Mouse (Mus musculus) liver, adult 2 months (tissue): ENCODE data around the gene Hpse2. TPM values are rescaled to one million over a fixed set of nuclear protein-coding genes. Genes with fewer than 3 reads are reported as not detected.
A peak's percentile ranks its signal among the peaks of the same experiment; 100 is the strongest.
"Not testable (repeated sequence)": the region's sequence is repeated elsewhere in the genome, so short reads cannot be mapped to it uniquely, and the experiment has no call there.

ENCODE experiments used
- DNase-seq: peaks from one replicate; pipeline ENCODE4 v3.0.0-alpha.2; 2011; ENCODE audit warnings: low read depth, low spot score; ENCODE audit errors: extremely low read depth
- H3K27ac ChIP-seq: fragments of 200-500 bp; replicated peaks from 2 replicates; pipeline ENCODE4 v1.5.1; 2012; ENCODE audit warnings: low read depth, mild to moderate bottlenecking, control low read depth, inconsistent platforms, low read length; ENCODE audit not compliant: insufficient read depth
- H3K27me3 ChIP-seq: fragments of 200-500 bp; 2 replicates; pipeline ENCODE4 v1.6.1; 2012; ENCODE audit warnings: mild to moderate bottlenecking, moderate library complexity, low read length, inconsistent platforms; ENCODE audit not compliant: control insufficient read depth, insufficient read depth
- H3K36me3 ChIP-seq: fragments of 200-500 bp; 2 replicates; pipeline ENCODE4 v1.6.1; 2012; ENCODE audit warnings: low read length, inconsistent platforms; ENCODE audit not compliant: control insufficient read depth, insufficient read depth
- H3K4me1 ChIP-seq: fragments of 200-500 bp; 2 replicates; pipeline ENCODE4 v1.6.1; 2011; ENCODE audit warnings: low read length; ENCODE audit not compliant: control insufficient read depth, insufficient read depth
- H3K4me3 ChIP-seq: fragments of 200-500 bp; 2 replicates; pipeline ENCODE4 v1.5.1; 2011; ENCODE audit warnings: low read depth, mild to moderate bottlenecking, control low read depth, low read length, moderate library complexity; ENCODE audit not compliant: insufficient read depth
- H3K79me2 ChIP-seq: fragments of 200-500 bp; 2 replicates; pipeline ENCODE4 v1.6.1; 2012; ENCODE audit warnings: inconsistent platforms, mild to moderate bottlenecking, low read length, moderate library complexity; ENCODE audit not compliant: control insufficient read depth, insufficient read depth
- H3K9ac ChIP-seq: fragments of 200-500 bp; 2 replicates; pipeline ENCODE4 v1.6.1; 2012; ENCODE audit warnings: low read depth, mild to moderate bottlenecking, control low read depth, inconsistent platforms, low read length
- CTCF ChIP-seq: fragments of 200-500 bp; IDR thresholded peaks from 2 replicates; pipeline ENCODE4 v1.5.1; 2011; ENCODE audit warnings: low read depth, low read length, control low read depth
- POLR2A ChIP-seq: fragments of 200-500 bp; IDR thresholded peaks from 2 replicates; pipeline ENCODE4 v1.6.1; 2011; ENCODE audit warnings: low read length, control low read depth; ENCODE audit not compliant: insufficient read depth; ENCODE audit errors: extremely low read depth
- WGBS: fragments of 180-500 bp; shearing (Covaris S2); methylation state at CpG from one replicate; pipeline ENCODE4 v1.1.7; 2018; 5-methylcytosine and 5-hydroxymethylcytosine counted together
- polyA plus RNA-seq: library from polyadenylated mRNA; depleted of rRNA; stranded (reverse); fragments of >200 nt; gene quantifications from 2 replicates; pipeline ENCODE4 v1.2.3, GENCODE M21; 2012
- total RNA-seq: library from RNA; depleted of rRNA; stranded (reverse); fragments of >200 nt; gene quantifications from 2 replicates; pipeline ENCODE4 v1.2.3, GENCODE M21; 2014

Hpse2 gene
- total and polyA plus RNA-seq, 2 experiments = not detected

DNA sequence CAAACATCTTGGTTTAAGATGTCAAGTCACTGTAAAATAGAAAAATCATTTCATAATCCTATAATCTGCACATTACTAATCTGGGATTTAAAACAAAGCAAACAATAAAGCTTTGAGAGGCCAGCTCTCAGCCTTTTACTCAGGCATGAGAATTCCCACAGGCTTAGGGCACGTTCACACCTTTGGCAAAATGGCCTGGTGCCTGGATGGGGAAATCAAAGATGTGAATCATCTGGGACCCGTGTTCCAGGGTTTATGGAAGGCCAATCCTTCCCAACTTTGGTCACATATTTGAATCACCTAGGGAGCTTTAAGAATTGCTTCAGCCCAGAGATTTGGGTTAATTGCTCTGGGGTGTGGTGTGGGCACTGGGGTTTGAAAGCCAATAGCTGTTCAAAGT, 590.3 kb downstream of the Hpse2 start:
- TF ChIP-seq CTCF = no peak
- no peak for TF ChIP-seq POLR2A
- Histone ChIP-seq H3K4me3 (no peak overlapping the region), H3K27me3 (peaks cover 3% of the 10 kb centered on the region; the same call in 1 of the 2 replicates), H3K79me2 (no peaks in the 10 kb centered on the region), H3K27ac (no peak overlapping the region), H3K4me1 (no peaks in the 10 kb centered on the region), H3K9ac (no peak overlapping the region), H3K36me3 (no peaks in the 10 kb centered on the region)
- WGBS = 69% methylated on average over 2 of the region's 2 CpGs
- no peak for DNase-seq

DNA sequence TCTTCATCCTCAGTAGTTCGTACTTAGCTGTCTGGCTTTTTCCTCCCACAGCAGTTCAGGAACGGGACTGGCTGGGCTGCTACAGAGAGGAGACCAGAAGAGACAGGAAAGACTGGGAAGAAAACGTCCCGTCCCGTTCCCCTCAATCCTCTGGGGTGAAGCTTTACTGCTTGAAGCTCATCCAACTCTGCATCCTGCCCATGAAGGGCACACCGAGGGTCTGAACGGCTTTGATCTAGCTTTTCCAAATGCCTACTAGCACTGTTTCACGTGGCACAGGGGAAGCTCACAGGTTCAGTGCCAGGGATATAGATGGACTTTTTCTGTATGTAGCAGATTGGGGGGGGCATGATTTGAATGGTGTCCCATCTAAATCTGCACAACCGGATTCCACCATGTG, 592.4 kb downstream of the Hpse2 start:
- Histone ChIP-seq H3K27me3 (peaks cover 3% of the 10 kb centered on the region; the same call in 1 of the 2 replicates), H3K36me3 (no peaks in the 10 kb centered on the region), H3K79me2 (no peaks in the 10 kb centered on the region), H3K9ac (no peak overlapping the region), H3K27ac (no peak overlapping the region), H3K4me3 (no peak overlapping the region), H3K4me1 (no peaks in the 10 kb centered on the region)
- DNase-seq = no peak
- 48% methylated on average over 9 of the region's 9 CpGs for WGBS
- TF ChIP-seq POLR2A (no peak), CTCF (no peak)

DNA sequence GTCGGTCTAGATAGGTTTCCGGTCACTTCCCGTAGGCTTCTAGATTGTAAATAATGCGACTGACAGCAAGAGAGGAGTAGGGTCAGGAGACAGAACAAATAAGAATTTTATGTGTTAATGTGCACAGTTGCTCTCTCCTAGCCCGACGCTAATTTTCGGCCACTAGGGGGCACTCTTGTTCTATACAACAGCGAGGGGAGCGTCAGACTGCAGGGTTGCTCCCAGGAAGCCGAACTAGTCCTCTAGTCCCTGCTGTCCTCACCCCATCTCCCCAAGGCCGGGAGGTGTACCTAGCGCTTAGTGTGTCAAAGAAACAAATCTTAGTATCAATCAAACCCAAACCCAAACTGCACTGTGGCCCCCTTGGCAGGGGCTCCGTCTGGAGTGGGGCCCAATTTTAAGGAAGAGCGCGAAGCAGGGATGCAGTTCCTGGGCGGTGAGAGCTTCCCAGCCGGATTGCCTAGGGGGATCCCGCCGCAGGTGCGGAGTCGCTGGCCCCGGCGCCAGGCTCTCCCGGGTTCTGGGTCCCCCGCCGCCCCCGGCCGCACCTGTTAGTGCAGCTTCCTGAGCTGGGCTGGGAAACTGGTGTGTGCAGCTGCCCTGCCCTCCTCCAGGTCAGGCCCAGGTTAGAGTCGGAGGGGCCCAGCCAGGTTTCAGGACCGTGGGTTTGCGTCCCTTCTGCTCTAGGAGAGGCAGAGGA, 593.1 kb downstream of the Hpse2 start:
- TF ChIP-seq CTCF (peak; percentile 87), POLR2A (no peak)

DNA sequence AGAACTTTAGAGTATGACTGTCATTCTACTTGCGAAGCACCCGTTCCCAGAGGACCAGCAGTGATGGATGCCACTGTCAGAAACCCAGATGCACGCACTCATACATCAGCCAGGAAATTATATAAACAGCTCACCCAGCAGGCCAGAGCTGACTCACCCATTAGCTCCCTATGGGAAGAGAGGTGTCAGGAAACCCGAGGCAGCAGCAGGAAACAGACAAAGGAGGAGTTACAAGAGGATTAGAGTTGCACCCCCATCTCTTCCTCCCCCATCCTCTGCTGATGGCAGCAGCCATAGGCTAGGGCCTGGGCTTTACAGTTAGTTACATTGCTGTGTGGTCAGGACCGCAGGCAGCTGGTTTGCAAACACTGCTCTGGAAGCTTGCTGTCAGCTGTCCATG, 599.8 kb downstream of the Hpse2 start:
- DNase-seq = no peak
- Histone ChIP-seq H3K27ac (no peak overlapping the region), H3K4me3 (no peak overlapping the region), H3K4me1 (no peaks in the 10 kb centered on the region), H3K79me2 (no peaks in the 10 kb centered on the region), H3K9ac (no peak overlapping the region), H3K36me3 (no peaks in the 10 kb centered on the region), H3K27me3 (no peaks in the 10 kb centered on the region)
- TF ChIP-seq CTCF = no peak
- no peak for TF ChIP-seq POLR2A
- WGBS = 53% methylated on average over 5 of the region's 5 CpGs

More for the DNA sequence above, 593.1 kb downstream of the Hpse2 start:
- H3K9ac ChIP-seq = peak overlapping the region; percentile 38; the same call in 1 of the 2 replicates
- 5% methylated on average over 31 of the region's 31 CpGs for WGBS
- peak overlapping the region; percentile 27 for H3K4me3 ChIP-seq
- no peaks in the 10 kb centered on the region for H3K36me3 ChIP-seq
- no peaks in the 10 kb centered on the region for H3K79me2 ChIP-seq
- H3K27me3 ChIP-seq = peaks cover 3% of the 10 kb centered on the region; the same call in 1 of the 2 replicates
- peak; percentile 50 for DNase-seq
- no peak overlapping the region for H3K27ac ChIP-seq
- H3K4me1 ChIP-seq = no peaks in the 10 kb centered on the region

DNA sequence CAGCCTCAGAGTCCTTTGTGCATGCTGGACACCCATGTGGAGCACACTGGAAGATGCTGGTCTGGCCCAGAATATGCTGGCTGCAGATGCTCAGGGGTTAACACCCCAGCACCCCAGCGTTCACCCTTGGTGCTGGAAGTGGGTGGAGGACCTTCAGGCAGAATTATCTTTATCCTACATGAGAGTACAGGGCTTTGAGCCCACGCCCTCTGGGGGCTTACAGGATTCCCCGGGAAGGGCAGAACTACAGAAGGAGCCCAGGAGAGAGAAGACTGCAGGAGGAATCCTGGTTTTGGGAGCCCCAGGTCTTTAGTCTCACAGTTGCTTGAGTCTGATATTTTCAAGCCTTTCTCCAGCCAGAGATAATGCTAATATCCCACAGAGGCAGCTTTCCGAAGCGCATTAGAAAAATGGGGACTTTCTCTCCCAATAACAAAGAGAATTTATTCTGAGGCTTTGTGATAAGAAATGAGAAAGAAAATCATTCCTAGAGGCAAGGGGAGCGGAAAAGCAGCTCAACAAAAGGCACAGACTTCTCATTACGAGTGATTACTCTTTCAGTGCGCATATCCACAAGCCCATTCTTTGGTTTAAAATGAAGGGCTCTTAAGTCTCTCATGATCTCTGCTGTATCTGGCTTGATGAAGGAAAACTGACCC, 602.5 kb downstream of the Hpse2 start:
- H3K79me2 ChIP-seq = no peaks in the 10 kb centered on the region
- no peak overlapping the region for H3K4me3 ChIP-seq
- H3K4me1 ChIP-seq = no peaks in the 10 kb centered on the region
- 55% methylated on average over 8 of the region's 8 CpGs for WGBS
- TF ChIP-seq POLR2A (no peak), CTCF (no peak)
- H3K27ac ChIP-seq = no peak overlapping the region
- H3K27me3 ChIP-seq = no peaks in the 10 kb centered on the region
- H3K36me3 ChIP-seq = no peaks in the 10 kb centered on the region
- DNase-seq = no peak
- H3K9ac ChIP-seq = no peak overlapping the region

DNA sequence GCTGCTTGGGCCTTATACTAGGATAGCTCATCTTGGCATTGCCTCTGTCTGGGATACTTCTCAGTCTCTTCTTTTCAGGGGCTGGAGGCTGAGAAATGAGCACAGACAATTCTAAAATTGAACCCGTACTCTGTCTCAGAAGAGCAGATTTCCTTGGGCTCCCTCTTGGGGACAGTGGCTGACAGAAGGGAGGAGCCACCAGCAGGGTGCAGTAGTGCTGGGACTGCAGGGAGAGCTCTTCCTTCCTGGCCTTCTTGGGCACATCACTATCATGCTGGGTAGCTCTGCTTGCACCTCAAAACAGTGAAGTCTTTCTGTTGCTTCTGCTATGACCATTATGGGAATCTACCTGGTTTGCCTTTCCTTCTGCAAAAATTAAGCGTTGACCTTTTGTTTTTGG, 603.0 kb downstream of the Hpse2 start:
- H3K36me3 ChIP-seq = no peaks in the 10 kb centered on the region
- no peaks in the 10 kb centered on the region for H3K27me3 ChIP-seq
- H3K4me3 ChIP-seq = no peak overlapping the region
- H3K9ac ChIP-seq = no peak overlapping the region
- WGBS = 35% methylated on average over 2 of the region's 2 CpGs
- TF ChIP-seq POLR2A = no peak
- TF ChIP-seq CTCF = peak; percentile 41; the same call in 1 of the 2 replicates
- no peak overlapping the region for H3K27ac ChIP-seq
- DNase-seq = no peak
- H3K4me1 ChIP-seq = no peaks in the 10 kb centered on the region
- no peaks in the 10 kb centered on the region for H3K79me2 ChIP-seq

DNA sequence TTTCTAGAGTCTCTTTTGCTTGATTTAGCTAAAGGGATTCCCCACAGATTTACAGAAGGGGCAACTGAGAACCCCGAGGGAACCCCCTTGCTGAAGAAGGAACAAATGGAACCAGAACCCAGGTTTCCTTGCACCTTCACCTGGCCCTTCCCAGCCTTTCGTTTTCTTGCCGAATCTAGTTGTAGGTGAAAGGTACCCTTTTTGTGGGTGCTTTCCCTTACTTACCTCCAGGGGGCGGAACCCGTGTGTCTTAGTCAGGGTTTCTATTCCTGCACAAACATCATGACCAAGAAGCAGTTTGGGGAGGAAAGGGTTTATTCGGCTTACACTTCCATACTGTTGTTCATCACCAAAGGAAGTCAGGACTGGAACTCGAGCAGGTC, 608.0 kb downstream of the Hpse2 start:
- peak overlapping the region; percentile 67 for H3K4me3 ChIP-seq
- DNase-seq, H3K27me3 ChIP-seq, H3K27ac ChIP-seq, H3K79me2 ChIP-seq, H3K4me1 ChIP-seq, H3K36me3 ChIP-seq: not testable (repeated sequence)
- peak overlapping the region; percentile 75 for H3K9ac ChIP-seq
- 55% methylated on average over 7 of the region's 7 CpGs for whole genome bisulfite sequencing
